Mouse (Mus musculus): ENCODE measurements around the gene Il31.
A peak's percentile ranks its signal among the peaks of the same experiment; 100 is the strongest.

DNA sequence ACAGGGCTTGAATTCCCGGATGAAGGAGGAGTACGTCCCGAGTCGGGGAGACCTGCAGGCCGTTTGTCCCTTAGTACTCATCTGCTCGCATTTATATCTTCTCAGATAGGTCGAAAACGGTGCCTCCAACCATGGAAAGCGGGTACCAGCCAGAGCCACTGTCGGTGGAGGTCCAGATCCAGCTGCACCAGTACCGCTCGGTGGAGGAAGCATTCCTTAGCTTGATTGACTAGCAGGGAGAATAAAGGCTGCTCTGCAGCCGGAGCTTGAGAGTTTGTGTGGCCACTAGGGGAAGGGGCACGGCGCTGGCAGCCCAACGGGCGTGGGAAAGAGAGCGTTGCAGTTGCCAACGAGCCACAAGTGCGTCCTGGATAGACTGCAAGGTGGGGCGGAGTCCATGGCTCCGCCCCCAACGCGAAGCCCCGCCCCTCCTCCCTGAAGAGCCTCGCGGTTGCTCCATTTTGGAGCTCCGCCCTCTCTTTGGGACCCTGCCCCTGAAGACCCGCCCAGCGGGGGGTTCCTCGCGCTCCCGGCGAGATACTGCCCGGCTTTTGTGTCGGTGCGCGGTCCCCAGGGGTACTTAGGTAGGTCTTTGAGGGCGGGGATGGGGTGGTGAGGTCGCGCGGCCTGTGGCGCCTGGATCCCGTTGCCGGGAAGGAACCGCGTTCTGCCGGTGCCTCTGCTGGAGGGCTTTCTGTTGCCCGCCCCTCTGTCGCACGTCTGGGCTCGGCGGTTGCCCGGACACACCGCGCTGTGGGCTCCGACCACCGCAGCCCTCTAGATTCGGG lies 18.8 kb upstream of the Il31 start:
- TF ChIP-seq CTCF (IDR thresholded peaks at IDR 0.05; ENCODE audit: low read depth) (peak; percentile 38; the same call in 1 of the 2 replicates), EP300 (optimal IDR thresholded peaks at IDR 0.05) (no peak)
